Mouse (Mus musculus): ENCODE data around the gene Adi1. TPM values are rescaled to one million over a fixed set of nuclear protein-coding genes. Genes with fewer than 3 reads are reported as not detected.

Gene Adi1
- 21.0 and 28.4 TPM in 2 replicates for polyA plus RNA-seq (2014; fragmentation: Nextera tagmentation; extraction: Ambion mirVana)

GRCm38 (mm10) chr12:28675121-28675924 is at the start of gene Adi1:
TSS of gene Adi1 (plus strand) at chr12:28675231.
- H3K27me3 ChIP-seq (ENCODE audit: control insufficient read depth, insufficient read depth, low read length) = no peaks in the 10 kb centered on the region
- H3K4me2 ChIP-seq (ENCODE audit: low read length) = peak within 1 kb of the TSS; percentile 52
- WGBS = 2% methylated on average over 53 of the region's 53 CpGs
- H3K9ac ChIP-seq (replicated peaks; ENCODE audit: low read length) = peak within 1 kb of the TSS; percentile 57
- H3K36me3 ChIP-seq (ENCODE audit: control insufficient read depth, insufficient read depth, low read length) = no peaks in the 10 kb centered on the region
- H3K9me3 ChIP-seq (ENCODE audit: control insufficient read depth, low read length) = no peaks in the 10 kb centered on the region
- peak within 1 kb of the TSS; percentile 90 for H3K27ac ChIP-seq (replicated peaks; ENCODE audit: low read depth, low read length)
- ATAC-seq (ENCODE audit: low FRiP score, low TSS enrichment) (peak; percentile 96), DNase-seq (peak; percentile 96)
- H3K4me3 ChIP-seq (replicated peaks; ENCODE audit: low read depth, low read length) = peak within 1 kb of the TSS; percentile 46
- peaks cover 11% of the 10 kb centered on the region for H3K4me1 ChIP-seq (ENCODE audit: control insufficient read depth, insufficient read depth, low read length)

- H3K27me3 ChIP-seq (ENCODE audit: control insufficient read depth, insufficient read depth, low read length) = no peaks in the 10 kb centered on the region
- ATAC-seq (ENCODE audit: low FRiP score, low TSS enrichment) (no peak), DNase-seq (no peak)
- H3K4me2 ChIP-seq (ENCODE audit: low read length) = no peak overlapping the region
- WGBS = 82% methylated on average over 7 of the region's 7 CpGs
- H3K9ac ChIP-seq (replicated peaks; ENCODE audit: low read length) = no peak overlapping the region
- peaks cover 24% of the 10 kb centered on the region for H3K36me3 ChIP-seq (ENCODE audit: control insufficient read depth, insufficient read depth, low read length)
- no peak overlapping the region for H3K4me3 ChIP-seq (replicated peaks; ENCODE audit: low read depth, low read length)
- no peaks in the 10 kb centered on the region; the same call in 1 of the 2 replicates for H3K4me1 ChIP-seq (ENCODE audit: control insufficient read depth, insufficient read depth, low read length)
- no peaks in the 10 kb centered on the region for H3K9me3 ChIP-seq (ENCODE audit: control insufficient read depth, low read length)
- H3K27ac ChIP-seq (replicated peaks; ENCODE audit: low read depth, low read length) = no peak overlapping the region
These were observed 49.6 kb upstream of the Adi1 start for GRCm38 (mm10) chr12:28625407-28625806.

- peaks cover 40% of the 10 kb centered on the region for H3K36me3 ChIP-seq (ENCODE audit: control insufficient read depth, insufficient read depth, low read length)
- no peak overlapping the region for H3K4me3 ChIP-seq (replicated peaks; ENCODE audit: low read depth, low read length)
- H3K9me3 ChIP-seq (ENCODE audit: control insufficient read depth, low read length) = no peaks in the 10 kb centered on the region
- DNase-seq (no peak), ATAC-seq (ENCODE audit: low FRiP score, low TSS enrichment) (no peak)
- 82% methylated on average over 4 of the region's 4 CpGs for WGBS
- no peak overlapping the region for H3K9ac ChIP-seq (replicated peaks; ENCODE audit: low read length)
- H3K27ac ChIP-seq (replicated peaks; ENCODE audit: low read depth, low read length) = no peak overlapping the region
- no peaks in the 10 kb centered on the region for H3K27me3 ChIP-seq (ENCODE audit: control insufficient read depth, insufficient read depth, low read length)
- no peaks in the 10 kb centered on the region for H3K4me1 ChIP-seq (ENCODE audit: control insufficient read depth, insufficient read depth, low read length)
- H3K4me2 ChIP-seq (ENCODE audit: low read length) = no peak overlapping the region
These were observed 47.9 kb upstream of the Adi1 start for GRCm38 (mm10) chr12:28627092-28627491.

- 92% methylated on average over 2 of the region's 2 CpGs for WGBS
- H3K9me3 ChIP-seq (ENCODE audit: control insufficient read depth, low read length) = no peaks in the 10 kb centered on the region
- H3K4me1 ChIP-seq (ENCODE audit: control insufficient read depth, insufficient read depth, low read length) = 0 out of 2 replicates have a peak, but pooled peaks cover 2% of the 10 kb centered on the region
- H3K4me2 ChIP-seq (ENCODE audit: low read length) = no peak overlapping the region
- no peak for DNase-seq
- H3K36me3 ChIP-seq (ENCODE audit: control insufficient read depth, insufficient read depth, low read length) = peaks cover 54% of the 10 kb centered on the region
- H3K27me3 ChIP-seq (ENCODE audit: control insufficient read depth, insufficient read depth, low read length) = no peaks in the 10 kb centered on the region
- no peak overlapping the region for H3K27ac ChIP-seq (replicated peaks; ENCODE audit: low read depth, low read length)
- no peak overlapping the region for H3K9ac ChIP-seq (replicated peaks; ENCODE audit: low read length)
- H3K4me3 ChIP-seq (replicated peaks; ENCODE audit: low read depth, low read length) = no peak overlapping the region
- ATAC-seq (ENCODE audit: low FRiP score, low TSS enrichment) = no peak
These were observed 46.6 kb upstream of the Adi1 start for GRCm38 (mm10) chr12:28628436-28628835.

- Histone ChIP-seq H3K36me3 (ENCODE audit: control insufficient read depth, insufficient read depth, low read length) (peaks cover 44% of the 10 kb centered on the region), H3K9me3 (ENCODE audit: control insufficient read depth, low read length) (no peaks in the 10 kb centered on the region), H3K27me3 (ENCODE audit: control insufficient read depth, insufficient read depth, low read length) (no peaks in the 10 kb centered on the region), H3K4me2 (ENCODE audit: low read length) (peak overlapping the region; percentile 81), H3K4me3 (replicated peaks; ENCODE audit: low read depth, low read length) (peak overlapping the region; percentile 85), H3K4me1 (ENCODE audit: control insufficient read depth, insufficient read depth, low read length) (peaks cover 12% of the 10 kb centered on the region), H3K27ac (replicated peaks; ENCODE audit: low read depth, low read length) (peak overlapping the region; percentile 91), H3K9ac (replicated peaks; ENCODE audit: low read length) (peak overlapping the region; percentile 97)
- ATAC-seq (ENCODE audit: low FRiP score, low TSS enrichment) = no peak; the same call in 1 of the 2 replicates
- WGBS = 2% methylated on average over 23 of the region's 23 CpGs
- no peak for DNase-seq
These were observed 39.9 kb upstream of the Adi1 start for GRCm38 (mm10) chr12:28635058-28635534.

- H3K4me3 ChIP-seq (replicated peaks; ENCODE audit: low read depth, low read length) = peak within 1 kb of the TSS; percentile 85
- H3K27me3 ChIP-seq (ENCODE audit: control insufficient read depth, insufficient read depth, low read length) = no peaks in the 10 kb centered on the region
- ATAC-seq (ENCODE audit: low FRiP score, low TSS enrichment) (peak; percentile 98), DNase-seq (peak; percentile 97)
- peak within 1 kb of the TSS; percentile 91 for H3K27ac ChIP-seq (replicated peaks; ENCODE audit: low read depth, low read length)
- no peaks in the 10 kb centered on the region for H3K9me3 ChIP-seq (ENCODE audit: control insufficient read depth, low read length)
- H3K4me1 ChIP-seq (ENCODE audit: control insufficient read depth, insufficient read depth, low read length) = peaks cover 12% of the 10 kb centered on the region
- WGBS = 6% methylated on average over 69 of the region's 69 CpGs
- H3K36me3 ChIP-seq (ENCODE audit: control insufficient read depth, insufficient read depth, low read length) = peaks cover 36% of the 10 kb centered on the region
- H3K4me2 ChIP-seq (ENCODE audit: low read length) = peak within 1 kb of the TSS; percentile 81
- H3K9ac ChIP-seq (replicated peaks; ENCODE audit: low read length) = peak within 1 kb of the TSS; percentile 97
These were observed 39.2 kb upstream of the Adi1 start, which contains the start of gene Rps7 for GRCm38 (mm10) chr12:28635535-28636476. TSS of gene Rps7 (minus strand) at chr12:28635953.

GRCm38 (mm10) chr12:28636543-28636942 is 38.5 kb upstream of the Adi1 start:
- Histone ChIP-seq H3K4me2 (ENCODE audit: low read length) (peak overlapping the region; percentile 50), H3K4me3 (replicated peaks; ENCODE audit: low read depth, low read length) (peak overlapping the region; percentile 85), H3K27ac (replicated peaks; ENCODE audit: low read depth, low read length) (no peak overlapping the region), H3K36me3 (ENCODE audit: control insufficient read depth, insufficient read depth, low read length) (peaks cover 29% of the 10 kb centered on the region), H3K9ac (replicated peaks; ENCODE audit: low read length) (no peak overlapping the region), H3K27me3 (ENCODE audit: control insufficient read depth, insufficient read depth, low read length) (no peaks in the 10 kb centered on the region), H3K9me3 (ENCODE audit: control insufficient read depth, low read length) (no peaks in the 10 kb centered on the region), H3K4me1 (ENCODE audit: control insufficient read depth, insufficient read depth, low read length) (peaks cover 12% of the 10 kb centered on the region)
- ATAC-seq (ENCODE audit: low FRiP score, low TSS enrichment) (no peak), DNase-seq (no peak)
- WGBS = 86% methylated on average over 6 of the region's 6 CpGs

GRCm38 (mm10) chr12:28638778-28639177 is 36.3 kb upstream of the Adi1 start:
- H3K4me2 ChIP-seq (ENCODE audit: low read length) = no peak overlapping the region
- peaks cover 7% of the 10 kb centered on the region for H3K36me3 ChIP-seq (ENCODE audit: control insufficient read depth, insufficient read depth, low read length)
- WGBS = 83% methylated on average over 2 of the region's 2 CpGs
- no peak overlapping the region for H3K4me3 ChIP-seq (replicated peaks; ENCODE audit: low read depth, low read length)
- no peaks in the 10 kb centered on the region for H3K27me3 ChIP-seq (ENCODE audit: control insufficient read depth, insufficient read depth, low read length)
- ATAC-seq (ENCODE audit: low FRiP score, low TSS enrichment) (no peak), DNase-seq (no peak)
- H3K9me3 ChIP-seq (ENCODE audit: control insufficient read depth, low read length) = no peaks in the 10 kb centered on the region
- H3K27ac ChIP-seq (replicated peaks; ENCODE audit: low read depth, low read length) = no peak overlapping the region
- H3K9ac ChIP-seq (replicated peaks; ENCODE audit: low read length) = no peak overlapping the region
- peaks cover 9% of the 10 kb centered on the region for H3K4me1 ChIP-seq (ENCODE audit: control insufficient read depth, insufficient read depth, low read length)

All from midbrain, embryonic 14.5 days (tissue).